Mouse (Mus musculus) C2C12 (cell line): Measurements from ENCODE around the gene 4930558K02Rik. TPM values are rescaled to one million over a fixed set of nuclear protein-coding genes. Genes with fewer than 3 reads are reported as not detected.

Source experiments
- H3K27me3 ChIP-seq: one replicate; pipeline ENCODE4 v1.6.1; 2011; ENCODE audit not compliant: control insufficient read depth, insufficient read depth, insufficient read length
- H3K36me3 ChIP-seq: one replicate; pipeline ENCODE4 v1.6.1; 2011; ENCODE audit not compliant: control insufficient read depth, insufficient read depth
- H3K4me3 ChIP-seq: one replicate; pipeline ENCODE4 v1.5.1; 2011; ENCODE audit warnings: mild to moderate bottlenecking, control low read depth; ENCODE audit not compliant: poor library complexity, insufficient read depth, severe bottlenecking
- H3K79me2 ChIP-seq: one replicate; pipeline ENCODE4 v1.6.1; 2011; ENCODE audit not compliant: control insufficient read depth, insufficient read depth
- H3K79me3 ChIP-seq: one replicate; pipeline ENCODE4 v1.6.1; 2011; ENCODE audit warnings: low read depth, control low read depth
- H3ac ChIP-seq: one replicate; pipeline ENCODE3; 2011; ENCODE audit warnings: low read depth; ENCODE audit not compliant: control insufficient read depth, insufficient read length
- CEBPB ChIP-seq: IDR thresholded peaks from one replicate; pipeline ENCODE4 v1.6.1; 2011; ENCODE audit warnings: low read depth, mild to moderate bottlenecking, control low read depth, moderate library complexity
- CTCF ChIP-seq: IDR thresholded peaks from one replicate; pipeline ENCODE4 v1.5.1; 2011; ENCODE audit not compliant: control insufficient read depth, insufficient read depth, insufficient read length
- FOSL1 ChIP-seq: IDR thresholded peaks from one replicate; pipeline ENCODE4 v1.8.0; 2011; ENCODE audit warnings: mild to moderate bottlenecking, low read length; ENCODE audit not compliant: poor library complexity, insufficient read depth, severe bottlenecking
- MAX ChIP-seq: IDR thresholded peaks from one replicate; pipeline ENCODE4 v1.6.1; 2011; ENCODE audit warnings: mild to moderate bottlenecking, control low read depth
- MYOD1 ChIP-seq: IDR thresholded peaks from one replicate; pipeline ENCODE4 v1.6.1; 2011; ENCODE audit warnings: low read depth; ENCODE audit not compliant: control insufficient read depth, insufficient read length
- MYOG ChIP-seq: IDR thresholded peaks from one replicate; pipeline ENCODE4 v1.6.1; 2011; ENCODE audit not compliant: control insufficient read depth, insufficient read length; ENCODE audit errors: extremely low read depth
- USF1 ChIP-seq: IDR thresholded peaks from one replicate; pipeline ENCODE4 v1.6.1; 2011; ENCODE audit warnings: low read depth, mild to moderate bottlenecking, control low read depth, moderate library complexity
- polyA plus RNA-seq: library from polyadenylated mRNA; unstranded; fragments of >200 nt; fragmentation: generic; extraction: Trizol; gene quantifications from one replicate; pipeline ENCODE4 v1.2.1, GENCODE M21; 2012; ENCODE audit warnings: missing spikeins

The 4930558K02Rik gene
- polyA plus RNA-seq, 1 experiment, result not detected

DNA sequence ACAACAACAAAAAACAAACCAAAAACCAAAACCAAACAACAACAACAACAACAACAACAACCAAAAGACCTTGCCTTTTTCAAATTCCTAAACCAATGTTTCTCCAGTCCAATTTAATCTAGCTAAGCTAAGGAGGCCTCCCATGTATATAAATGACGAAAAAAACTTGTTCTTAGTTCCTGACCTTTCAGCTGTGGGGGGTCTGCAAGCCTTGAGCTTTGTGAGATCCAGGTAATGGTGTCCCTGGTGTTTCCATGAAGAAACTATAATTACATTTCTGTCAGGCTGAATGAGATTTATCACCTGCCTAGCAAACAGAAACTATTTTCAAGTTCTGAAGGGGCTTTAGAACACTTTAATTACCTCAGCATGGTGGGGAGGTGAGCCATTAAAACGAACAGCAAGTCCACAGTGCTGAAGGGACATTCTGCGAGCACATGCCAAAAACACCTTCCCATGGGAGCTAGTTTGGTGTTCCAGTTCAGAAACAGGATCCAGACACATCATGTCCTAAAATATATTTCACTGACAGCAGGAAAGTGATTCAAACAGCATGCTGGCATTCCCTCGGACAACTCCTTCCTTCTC lies 4.6 kb upstream of the 4930558K02Rik start:
- Histone ChIP-seq H3ac (no peak overlapping the region), H3K27me3 (no peaks in the 10 kb centered on the region), H3K4me3 (no peak overlapping the region), H3K79me3 (no peaks in the 10 kb centered on the region), H3K36me3 (no peaks in the 10 kb centered on the region), H3K79me2 (no peaks in the 10 kb centered on the region)
- no peak for TF ChIP-seq CTCF
- TF ChIP-seq CEBPB, result no peak
- TF ChIP-seq USF1, result no peak
- no peak for TF ChIP-seq MAX
- no peak for TF ChIP-seq MYOG
- TF ChIP-seq MYOD1, result no peak
- TF ChIP-seq FOSL1, result no peak

DNA sequence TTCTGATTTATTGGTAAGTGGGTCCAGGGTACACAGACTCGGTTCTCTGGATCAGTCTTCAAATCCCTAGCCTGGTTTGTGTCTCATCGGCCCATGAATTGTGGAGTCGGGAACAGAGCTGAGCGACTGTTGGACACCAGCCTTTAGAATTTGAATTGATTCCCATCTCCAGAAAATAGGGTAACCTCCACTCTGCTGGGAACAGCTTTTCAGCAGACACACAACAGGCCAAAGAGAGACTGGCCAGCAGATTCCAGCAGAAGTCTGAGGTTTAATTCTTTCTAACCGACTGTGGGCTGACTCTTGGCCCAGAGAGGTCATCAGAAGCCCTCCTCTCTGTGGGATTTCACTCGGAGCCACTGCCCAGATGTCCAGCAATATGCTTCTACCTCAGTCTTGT lies 4.0 kb upstream of the 4930558K02Rik start:
- TF ChIP-seq MAX (no peak), MYOD1 (no peak), FOSL1 (no peak), CEBPB (no peak), USF1 (no peak), MYOG (no peak), CTCF (no peak)
- no peak overlapping the region for H3K4me3 ChIP-seq
- no peaks in the 10 kb centered on the region for H3K79me2 ChIP-seq
- no peaks in the 10 kb centered on the region for H3K79me3 ChIP-seq
- no peak overlapping the region for H3ac ChIP-seq
- no peaks in the 10 kb centered on the region for H3K36me3 ChIP-seq
- no peaks in the 10 kb centered on the region for H3K27me3 ChIP-seq

DNA sequence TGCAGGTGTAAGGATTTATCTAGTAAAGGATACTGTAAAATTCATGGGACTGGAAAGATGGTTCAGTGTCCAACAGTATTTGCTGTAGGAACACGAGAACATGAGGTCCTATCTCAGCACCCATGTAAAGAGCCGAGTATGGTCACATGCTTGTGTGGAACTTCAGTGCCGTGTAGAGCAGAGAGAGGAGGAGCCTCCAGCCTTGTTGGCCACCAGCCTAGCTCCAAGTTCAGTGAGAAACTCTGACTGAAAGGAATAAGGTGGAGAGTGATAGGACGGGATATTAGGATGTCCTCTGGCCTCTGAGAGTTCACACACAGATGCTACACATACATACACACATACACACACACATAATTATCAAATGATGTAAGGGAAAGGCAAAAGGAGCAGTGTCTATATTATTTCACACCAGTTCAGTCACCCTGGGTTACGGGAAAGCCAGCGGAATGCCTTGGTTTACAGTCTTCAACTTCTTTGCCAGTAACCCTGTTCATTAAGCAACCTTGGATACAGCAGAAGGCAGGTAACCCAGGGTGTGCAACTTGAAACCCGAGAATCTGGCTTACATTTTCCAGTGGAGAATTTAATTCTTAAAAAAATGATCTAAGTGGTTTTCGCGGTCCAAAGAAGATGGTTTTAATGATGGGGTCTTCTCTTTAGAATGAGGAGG lies 1.3 kb upstream of the 4930558K02Rik start:
- Histone ChIP-seq H3K4me3 (no peak overlapping the region), H3K36me3 (no peaks in the 10 kb centered on the region), H3ac (no peak overlapping the region), H3K79me2 (no peaks in the 10 kb centered on the region), H3K27me3 (no peaks in the 10 kb centered on the region), H3K79me3 (no peaks in the 10 kb centered on the region)
- TF ChIP-seq MYOD1 (no peak), CTCF (no peak), MAX (no peak), CEBPB (no peak), MYOG (no peak), USF1 (no peak), FOSL1 (no peak)

DNA sequence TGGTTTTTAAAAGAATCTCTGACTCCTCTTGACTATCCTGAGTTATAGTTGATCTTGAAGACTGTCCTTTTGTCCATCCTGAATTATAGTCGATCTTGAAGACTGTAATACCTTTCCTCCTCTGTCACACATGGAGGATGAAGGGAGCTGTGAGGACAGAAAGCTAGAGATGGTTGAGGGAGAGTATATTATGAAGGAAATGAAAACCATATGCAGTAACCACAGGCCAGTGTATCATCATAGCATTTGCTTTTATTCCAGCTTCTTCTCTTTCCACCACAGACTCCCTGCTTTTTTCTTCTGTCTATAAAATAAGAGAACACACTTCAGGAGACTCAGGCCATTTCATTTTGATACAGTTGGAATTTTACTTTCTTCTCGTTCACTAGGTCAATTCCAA lies 610 bp upstream of the 4930558K02Rik start:
- no peak overlapping the region for H3ac ChIP-seq
- no peaks in the 10 kb centered on the region for H3K36me3 ChIP-seq
- no peak overlapping the region for H3K4me3 ChIP-seq
- no peaks in the 10 kb centered on the region for H3K79me3 ChIP-seq
- TF ChIP-seq CEBPB, result no peak
- no peak for TF ChIP-seq CTCF
- TF ChIP-seq MAX, result no peak
- TF ChIP-seq USF1, result no peak
- TF ChIP-seq MYOD1, result no peak
- no peak for TF ChIP-seq MYOG
- no peak for TF ChIP-seq FOSL1
- H3K27me3 ChIP-seq, result no peaks in the 10 kb centered on the region
- H3K79me2 ChIP-seq, result no peaks in the 10 kb centered on the region

DNA sequence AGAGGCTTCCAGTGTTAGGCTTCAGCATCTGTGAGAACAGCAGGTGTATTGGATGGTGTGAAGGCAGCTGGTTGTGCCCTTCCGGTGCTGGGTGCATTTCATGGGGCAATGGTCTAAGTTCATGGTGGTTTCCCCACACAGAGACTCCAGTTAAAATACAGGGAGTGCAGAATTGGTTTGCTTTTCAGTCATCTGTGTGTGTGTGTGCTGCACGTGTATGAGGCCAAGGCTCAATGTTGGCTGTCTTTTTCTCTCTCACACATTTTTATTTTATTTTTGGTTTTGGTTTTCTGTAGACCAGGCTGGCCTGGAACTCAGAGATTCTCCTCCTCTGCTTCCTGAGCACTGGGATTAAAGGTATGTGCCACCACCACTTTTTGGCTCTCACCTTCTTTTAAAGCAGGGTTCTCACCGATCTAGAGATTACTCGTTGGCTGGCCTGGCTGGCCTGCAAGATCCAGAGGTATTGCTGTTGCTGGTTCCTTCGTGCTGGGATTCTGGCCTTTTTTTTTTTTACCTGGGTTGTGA lies 1.2 kb downstream of the 4930558K02Rik start:
- TF ChIP-seq MYOD1 (no peak), USF1 (no peak), MAX (no peak), MYOG (no peak), CTCF (no peak), CEBPB (no peak), FOSL1 (no peak)
- H3ac ChIP-seq, result no peak overlapping the region
- H3K79me3 ChIP-seq, result no peaks in the 10 kb centered on the region
- no peaks in the 10 kb centered on the region for H3K36me3 ChIP-seq
- no peak overlapping the region for H3K4me3 ChIP-seq
- no peaks in the 10 kb centered on the region for H3K79me2 ChIP-seq
- H3K27me3 ChIP-seq, result no peaks in the 10 kb centered on the region

DNA sequence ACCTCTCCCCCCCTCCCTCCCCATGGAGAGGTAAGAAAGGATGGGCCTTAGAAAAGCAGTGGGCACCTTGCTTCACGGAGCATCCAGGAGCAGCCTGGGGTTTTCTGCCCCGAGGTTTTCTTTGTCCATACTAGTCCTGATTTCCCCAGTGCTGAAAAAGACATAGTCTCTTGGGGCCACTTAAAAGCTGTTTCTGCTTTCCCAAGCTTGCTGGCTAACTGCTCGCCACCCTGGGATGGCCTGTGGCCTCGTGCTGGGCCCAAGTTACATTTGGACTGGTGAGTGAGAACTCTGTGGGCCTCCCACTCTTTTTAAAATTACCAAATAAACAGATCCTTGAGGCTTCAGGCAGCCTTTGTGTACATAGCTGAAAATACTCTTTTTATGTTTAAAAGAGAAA lies 2.1 kb downstream of the 4930558K02Rik start:
- Histone ChIP-seq H3K4me3 (no peak overlapping the region), H3K36me3 (no peaks in the 10 kb centered on the region), H3K79me3 (no peaks in the 10 kb centered on the region), H3K79me2 (no peaks in the 10 kb centered on the region), H3K27me3 (no peaks in the 10 kb centered on the region), H3ac (no peak overlapping the region)
- TF ChIP-seq FOSL1 (no peak), MYOG (no peak), MAX (no peak), CTCF (no peak), USF1 (no peak), CEBPB (no peak), MYOD1 (no peak)
